Mouse (Mus musculus) neutrophil, adult 5-6 weeks (primary cell): ENCODE data around the gene Zfp646. TPM values are rescaled to one million over a fixed set of nuclear protein-coding genes. Genes with fewer than 3 reads are reported as not detected.

ENCODE experiments used
- ATAC-seq: fragments of 151-379, 151-347 bp; 2 replicates; pipeline ENCODE4 v1.8.0; 2017; ENCODE audit warnings: mild to moderate bottlenecking, moderate TSS enrichment; ENCODE audit not compliant: insufficient number of reproducible peaks, poor library complexity, low FRiP score, severe bottlenecking; ENCODE audit errors: extremely low read depth
- total RNA-seq: library from RNA; stranded (forward); fragments of 200-1000 nt; gene quantifications from 2 replicates; pipeline ENCODE4 v1.2.3, GENCODE M21; 2017

Zfp646 gene
- total RNA-seq, 1 experiment from 2014 or later = 93.5 TPM

GRCm38 (mm10) chr7:127935028-127935722, 59.2 kb downstream of the Zfp646 start:
- peak; percentile 97 for ATAC-seq

Other genes starting within 250 kb of the Zfp646 start
- 11.6 and 17.4 TPM in 2 replicates for gene Bcl7c, start 167.3 kb upstream of the Zfp646 start, total RNA-seq
- not detected in 2 replicates for gene Ctf1, start 163.5 kb upstream of the Zfp646 start, total RNA-seq
- gene Ctf2, start 144.1 kb upstream of the Zfp646 start, total RNA-seq = not detected in 2 replicates
- gene Fbxl19, start 131.7 kb upstream of the Zfp646 start, total RNA-seq = 9.0 and 9.2 TPM in 2 replicates
- gene Orai3, start 106.4 kb upstream of the Zfp646 start, total RNA-seq = 35.7 and 42.8 TPM in 2 replicates
- gene Setd1a, start 99.6 kb upstream of the Zfp646 start, total RNA-seq = 14.4 and 16.7 TPM in 2 replicates
- 3.3 and 3.5 TPM in 2 replicates for gene Gm49388, start 90.6 kb upstream of the Zfp646 start, total RNA-seq
- 4.4 and 4.5 TPM in 2 replicates for gene Hsd3b7, start 75.6 kb upstream of the Zfp646 start, total RNA-seq
- 93.0 and 99.9 TPM in 2 replicates for gene Stx4a, start 51.9 kb upstream of the Zfp646 start, total RNA-seq
- gene Stx1b, start 51.7 kb upstream of the Zfp646 start, total RNA-seq = not detected in 2 replicates
- gene Zfp668, start 607 bp downstream of the Zfp646 start, total RNA-seq = 6.2 and 12.5 TPM in 2 replicates
- gene Prss53, start 14.7 kb downstream of the Zfp646 start, total RNA-seq = not detected in 2 replicates
- not detected in 2 replicates for gene Gm21974, start 19.2 kb downstream of the Zfp646 start, total RNA-seq
- gene Vkorc1, start 19.4 kb downstream of the Zfp646 start, total RNA-seq = 4.8 and 8.5 TPM in 2 replicates
- 9.6 and 11.6 TPM in 2 replicates for gene Bckdk, start 27.9 kb downstream of the Zfp646 start, total RNA-seq
- 50.2 and 71.2 TPM in 2 replicates for gene Kat8, start 36.3 kb downstream of the Zfp646 start, total RNA-seq
- 0.25 and 1.3 TPM in 2 replicates for gene Prss8, start 53.9 kb downstream of the Zfp646 start, total RNA-seq
- gene Prss36, start 70.5 kb downstream of the Zfp646 start, total RNA-seq = 1.2 and 2.0 TPM in 2 replicates
- gene Fus, start 91.2 kb downstream of the Zfp646 start, total RNA-seq = 121 and 134 TPM in 2 replicates
- 10.5 and 16.2 TPM in 2 replicates for gene Pycard, start 117.6 kb downstream of the Zfp646 start, total RNA-seq
- gene Trim72, start 127.7 kb downstream of the Zfp646 start, total RNA-seq = 0.70 and 0.86 TPM in 2 replicates
- gene Itgam, start 186.4 kb downstream of the Zfp646 start, total RNA-seq = 339 and 346 TPM in 2 replicates
- 23.6 and 30.6 TPM in 2 replicates for gene Gm49368, start 186.5 kb downstream of the Zfp646 start, total RNA-seq